Mouse (Mus musculus) thymus, postnatal 25 days (tissue): ENCODE data around the gene Dbndd1.
A peak's percentile ranks its signal among the peaks of the same experiment; 100 is the strongest.
"Not testable (repeated sequence)": the region's sequence is repeated elsewhere in the genome, so short reads cannot be mapped to it uniquely, and the experiment has no call there.

ENCODE experiments used
- DNase-seq: peaks from one replicate; pipeline ENCODE4 v3.0.0; 2022

Dbndd1 gene

DNA sequence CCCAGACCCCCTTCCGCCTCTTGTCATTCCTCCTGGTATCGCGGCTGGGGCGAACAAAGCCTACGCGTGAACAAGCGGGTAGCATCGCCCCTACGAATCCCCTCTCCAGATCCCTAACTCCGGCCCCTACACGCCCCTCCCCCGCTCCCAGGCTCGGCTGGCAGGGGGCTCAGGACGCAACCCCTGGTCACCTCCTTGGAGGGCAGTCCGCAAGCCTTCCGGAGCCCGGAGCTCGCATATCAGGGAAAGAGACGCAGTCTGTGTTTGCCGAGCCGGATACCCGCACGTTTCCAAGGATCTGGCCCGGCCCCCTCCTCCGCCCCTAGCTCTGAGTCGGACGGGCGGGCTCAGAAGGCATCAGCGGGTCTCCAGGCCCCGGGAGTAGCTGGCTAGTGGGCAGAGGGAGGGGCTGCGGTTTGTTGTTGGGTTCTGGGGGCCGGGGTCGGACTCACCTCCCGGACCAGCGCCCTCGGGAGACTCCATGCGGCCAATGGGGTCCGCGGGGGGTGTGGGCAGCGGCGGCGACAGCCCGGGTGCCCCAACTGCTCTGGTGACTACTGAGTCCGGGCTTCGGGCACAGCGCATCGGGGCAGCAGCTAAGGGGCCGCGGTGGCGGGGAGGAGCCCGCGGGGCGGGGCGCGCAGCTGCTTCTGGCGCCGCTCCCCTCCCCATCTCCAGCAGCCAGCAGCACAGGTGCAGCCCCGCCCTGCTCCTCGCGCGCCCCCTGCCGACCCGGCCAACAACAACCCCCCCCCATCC is at the start of gene Dbndd1:
TSS of gene Dbndd1 (minus strand) at position 683 of the 759 bp plus-strand sequence.
- DNase-seq, result peak; percentile 87

DNA sequence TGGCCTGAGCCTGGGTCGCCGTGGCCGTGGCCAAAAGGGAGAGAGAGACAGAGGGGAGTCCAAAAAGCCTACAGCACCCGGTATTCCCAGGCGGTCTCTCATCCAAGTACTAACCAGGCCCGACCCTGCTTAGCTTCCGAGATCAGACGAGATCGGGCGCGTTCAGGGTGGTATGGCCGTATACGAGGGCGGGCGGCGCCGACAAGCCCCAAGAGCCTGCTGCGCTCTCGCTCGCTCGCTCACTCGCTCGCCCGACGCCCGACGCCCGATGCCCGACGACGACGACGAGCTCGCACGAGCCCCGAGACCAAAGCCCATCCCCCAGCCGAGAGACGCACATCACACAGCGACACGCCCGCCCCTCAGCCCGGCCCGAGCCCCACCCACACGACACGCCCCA is 49.0 kb upstream of the Dbndd1 start:
- not testable (repeated sequence) for DNase-seq

DNA sequence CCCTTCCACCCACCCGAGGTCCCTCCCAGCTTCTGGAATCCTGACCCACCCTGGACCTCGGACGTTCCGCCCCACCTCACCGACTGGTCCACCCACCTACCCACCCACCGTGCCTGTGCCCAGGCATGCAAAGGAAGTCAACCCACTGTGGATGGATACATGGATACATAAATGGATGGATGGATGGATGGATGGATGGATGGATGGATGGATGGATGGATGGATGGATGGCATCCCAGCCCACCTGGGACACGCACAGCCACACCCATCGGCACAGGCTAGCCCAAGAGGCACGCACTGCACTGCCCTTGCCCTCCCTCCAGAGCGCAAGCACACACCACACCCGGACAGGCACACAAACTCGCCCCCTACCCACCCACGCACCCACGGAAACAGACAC is 22.4 kb upstream of the Dbndd1 start:
- peak; percentile 20 for DNase-seq

GRCm38 (mm10) chr8:123536990-123537380 is 21.7 kb upstream of the Dbndd1 start:
- no peak for DNase-seq

DNA sequence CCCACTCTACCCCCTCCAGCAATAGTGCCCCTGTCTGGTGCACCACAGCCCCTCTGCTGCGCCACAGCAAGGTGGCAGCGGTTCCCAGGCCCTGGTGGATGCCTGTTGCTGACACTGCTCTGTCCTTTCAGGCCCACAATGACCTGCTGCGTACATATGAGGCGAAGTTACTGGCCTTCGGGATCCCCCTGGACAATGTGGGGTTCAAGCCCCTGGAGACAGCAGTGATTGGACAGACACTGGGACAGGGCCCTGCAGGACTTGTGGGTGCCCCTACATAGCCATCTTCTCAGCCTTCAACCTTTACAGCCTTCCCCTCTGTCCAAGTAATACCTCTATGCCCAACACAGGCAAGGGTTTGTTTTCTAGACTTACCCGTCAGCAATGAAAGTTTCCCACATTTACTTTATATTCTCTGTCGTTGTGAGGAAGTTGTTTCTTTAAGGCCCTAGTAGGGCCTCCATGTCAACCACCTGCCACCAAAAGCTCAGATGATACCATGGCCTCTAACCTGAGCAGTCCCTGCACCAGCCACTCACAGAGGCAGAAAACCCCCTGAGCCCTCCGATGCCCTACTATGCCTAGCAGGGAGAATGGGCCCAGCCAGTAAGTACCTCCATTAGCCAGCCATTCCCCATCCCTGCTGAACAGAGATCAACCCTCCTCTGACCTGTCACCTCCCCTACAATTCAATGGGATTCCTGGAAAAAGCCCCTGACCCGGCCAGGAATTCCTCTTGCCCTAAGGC is 21.2 kb upstream of the Dbndd1 start:
- no peak for DNase-seq

DNA sequence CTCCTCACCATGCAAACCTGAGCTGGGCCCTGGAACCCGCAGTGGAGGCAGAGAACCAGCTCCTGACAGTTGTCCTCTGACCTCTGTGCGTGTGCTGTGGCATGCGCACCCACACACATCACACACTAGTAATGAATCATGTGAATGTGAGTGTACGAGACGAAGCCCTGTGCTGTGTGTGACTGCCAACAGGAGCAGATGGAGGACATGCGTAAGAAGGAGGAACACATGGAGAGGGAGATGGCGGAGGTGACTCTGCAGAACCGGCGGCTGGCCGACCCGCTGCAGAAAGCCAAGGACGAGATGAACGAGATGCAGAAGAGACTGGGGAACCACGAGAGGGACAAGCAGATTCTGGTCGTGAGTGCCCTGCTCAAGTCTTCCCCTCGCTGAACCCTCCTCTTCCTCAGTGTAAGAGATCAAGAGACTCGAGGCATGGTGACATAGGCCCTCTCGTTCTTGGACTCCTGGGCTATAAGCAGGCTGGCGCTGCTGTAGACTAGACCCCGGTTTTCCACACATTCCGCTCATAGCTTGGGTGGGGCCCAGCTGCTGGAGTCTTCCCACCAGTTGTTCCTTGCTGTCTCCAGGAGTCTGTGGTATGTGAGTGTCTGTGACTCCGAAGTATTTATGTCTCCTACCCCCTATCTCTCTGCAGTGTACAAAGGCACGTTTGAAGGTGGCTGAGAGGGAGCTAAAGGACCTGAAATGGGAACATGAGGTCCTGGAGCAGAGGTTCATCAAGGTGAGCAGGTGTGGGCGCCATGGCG is 12.6 kb upstream of the Dbndd1 start:
- DNase-seq, result no peak

DNA sequence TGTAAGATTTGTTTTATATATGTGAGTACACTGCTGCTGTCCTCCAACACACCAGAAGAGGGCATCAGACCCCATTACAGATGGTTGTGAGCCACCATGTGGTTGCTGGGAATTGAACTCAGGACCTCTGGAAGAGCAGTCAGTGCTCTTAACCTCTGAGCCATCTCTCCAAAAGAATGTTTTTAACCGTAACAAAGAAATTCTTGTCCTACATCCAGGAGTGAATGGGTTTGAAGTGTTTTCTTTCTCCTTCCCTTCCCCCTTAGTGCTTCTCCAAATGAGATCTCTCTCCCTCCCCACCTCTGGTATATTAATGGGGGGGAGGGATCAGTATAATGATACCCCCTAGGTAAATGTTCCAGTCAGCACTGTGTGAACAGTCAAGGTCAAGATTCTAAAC is 4.8 kb upstream of the Dbndd1 start:
- not testable (repeated sequence) for DNase-seq

DNA sequence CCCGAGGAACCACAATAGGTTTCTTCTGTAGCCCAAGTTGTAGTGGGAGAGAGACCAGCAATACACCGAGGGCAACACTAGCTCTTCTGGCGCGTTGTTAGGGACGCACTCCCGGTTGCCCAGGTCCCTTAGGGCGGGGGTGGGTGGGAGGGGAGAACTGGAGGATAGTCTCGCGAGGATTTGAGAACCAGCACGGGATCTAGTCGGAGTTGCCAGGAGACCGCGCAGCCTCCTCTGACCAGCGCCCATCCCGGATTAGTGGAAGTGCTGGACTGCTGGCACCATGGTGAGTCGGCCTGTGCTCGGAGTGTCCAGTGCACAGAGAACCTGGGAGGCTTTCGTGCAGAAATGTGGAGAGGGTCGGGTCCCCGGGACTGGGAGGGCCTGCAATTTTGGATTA is 3.4 kb upstream of the Dbndd1 start, which contains the start of gene Gas8:
TSS of gene Gas8 (plus strand) at position 168 of the 400 bp plus-strand sequence.
- peak; percentile 86 for DNase-seq

DNA sequence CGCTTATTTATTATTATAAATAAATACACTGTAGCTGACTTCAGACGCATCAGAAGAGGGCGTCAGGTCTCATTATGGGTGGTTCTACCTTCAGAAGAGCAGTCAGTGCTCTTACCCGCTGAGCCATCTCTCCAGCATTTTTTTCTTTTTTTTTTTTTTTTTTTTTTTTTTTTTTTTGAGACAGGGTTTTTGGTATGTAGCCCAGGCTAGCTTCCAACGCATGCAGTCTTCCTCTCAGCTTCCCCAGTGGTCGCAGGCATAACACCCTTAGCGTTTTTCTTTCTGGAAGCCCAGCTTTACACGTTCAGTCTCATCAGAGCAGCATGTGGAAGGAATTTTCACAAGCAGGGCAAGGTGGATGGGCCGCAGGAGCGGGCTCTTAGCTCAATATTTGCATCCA is 2.9 kb upstream of the Dbndd1 start:
- no peak for DNase-seq

DNA sequence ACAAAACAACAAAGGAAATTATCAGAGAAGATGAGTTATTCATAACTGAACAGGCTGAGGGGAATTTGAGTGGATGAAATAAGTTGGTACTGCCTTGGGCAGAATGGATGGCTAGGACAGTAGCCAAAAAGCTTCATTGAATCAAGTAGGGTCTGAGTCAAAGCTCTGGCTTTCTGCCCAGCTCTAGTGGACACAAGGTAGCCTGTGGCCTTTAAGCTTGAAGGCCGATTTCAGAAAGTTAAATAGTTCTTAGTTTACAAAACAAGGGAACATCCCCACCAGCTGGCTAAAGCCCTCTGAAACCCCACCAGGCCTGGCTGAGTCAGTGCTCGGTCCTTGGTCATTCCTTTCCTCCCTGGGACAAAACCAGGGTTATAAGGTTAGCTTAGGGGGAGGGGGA is 1.3 kb upstream of the Dbndd1 start:
- DNase-seq, result no peak

GRCm38 (mm10) chr8:123515540-123515897 is 256 bp upstream of the Dbndd1 start:
- no peak for DNase-seq

DNA sequence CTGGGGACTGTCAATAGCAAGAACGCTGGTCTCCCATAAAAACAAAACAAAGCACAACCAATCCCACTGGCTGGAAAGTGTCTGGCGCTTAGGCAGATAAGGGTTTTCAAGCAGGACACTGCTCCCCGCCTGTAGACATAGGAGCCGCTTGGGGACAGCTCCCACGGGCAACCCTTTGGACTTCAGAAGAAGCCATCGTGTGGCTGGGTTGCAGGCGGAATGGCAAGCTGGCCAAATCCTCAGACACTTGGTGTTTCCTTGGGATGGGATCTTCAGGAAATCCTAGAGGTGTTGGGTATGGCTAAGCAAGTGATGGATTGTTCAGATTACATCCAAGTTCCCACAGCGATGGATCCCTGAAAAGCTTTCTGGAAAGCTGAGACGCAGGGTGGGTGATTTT is 1.1 kb downstream of the Dbndd1 start:
- DNase-seq, result no peak

DNA sequence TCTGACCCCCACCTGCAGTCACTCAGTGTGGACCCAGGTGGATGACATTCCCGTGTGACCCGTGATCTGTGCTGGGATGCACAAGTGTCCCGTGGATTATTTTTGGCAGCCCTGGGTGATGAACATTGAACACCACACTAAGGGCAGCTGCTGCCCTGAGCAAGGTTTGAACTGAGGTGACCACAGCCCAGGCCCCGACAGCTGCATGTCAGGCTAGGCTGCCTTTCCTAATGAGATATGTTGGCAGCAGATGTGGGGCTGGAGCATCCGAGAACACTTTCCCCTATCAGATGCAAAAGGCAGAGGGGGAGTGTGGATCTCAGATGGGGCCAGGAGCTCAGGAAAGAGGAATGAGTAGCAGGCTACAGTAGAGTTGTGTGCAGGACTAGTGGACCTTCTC is 4.4 kb downstream of the Dbndd1 start:
- DNase-seq, result no peak

GRCm38 (mm10) chr8:123507153-123507552 is 8.1 kb downstream of the Dbndd1 start:
- no peak for DNase-seq

DNA sequence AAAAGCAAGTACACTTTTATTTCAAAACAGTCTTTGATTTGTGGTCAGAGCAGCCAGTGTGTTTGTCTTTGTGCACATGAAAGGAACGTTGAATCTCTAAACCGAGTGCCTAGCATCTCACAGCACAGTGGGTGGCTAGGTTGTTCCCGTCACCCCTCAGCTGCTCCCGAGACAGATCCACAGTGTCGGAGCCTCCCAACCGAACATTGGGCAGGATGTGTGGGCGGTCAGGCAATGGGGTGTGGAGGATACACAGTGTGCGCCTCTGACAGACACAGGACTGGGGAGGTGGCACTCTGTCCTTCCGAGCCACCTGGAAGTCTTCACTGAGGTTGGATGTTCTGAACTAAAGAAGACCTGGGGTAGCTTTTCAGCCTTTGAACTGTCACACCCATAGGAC is 9.6 kb downstream of the Dbndd1 start:
- DNase-seq, result no peak

- no peak for DNase-seq
Observed at GRCm38 (mm10) chr8:123505267-123505666, 10.0 kb downstream of the Dbndd1 start.

- no peak for DNase-seq
Observed at GRCm38 (mm10) chr8:123504591-123505195, 10.6 kb downstream of the Dbndd1 start.

GRCm38 (mm10) chr8:123503801-123504467 is 11.3 kb downstream of the Dbndd1 start:
- DNase-seq, result no peak

DNA sequence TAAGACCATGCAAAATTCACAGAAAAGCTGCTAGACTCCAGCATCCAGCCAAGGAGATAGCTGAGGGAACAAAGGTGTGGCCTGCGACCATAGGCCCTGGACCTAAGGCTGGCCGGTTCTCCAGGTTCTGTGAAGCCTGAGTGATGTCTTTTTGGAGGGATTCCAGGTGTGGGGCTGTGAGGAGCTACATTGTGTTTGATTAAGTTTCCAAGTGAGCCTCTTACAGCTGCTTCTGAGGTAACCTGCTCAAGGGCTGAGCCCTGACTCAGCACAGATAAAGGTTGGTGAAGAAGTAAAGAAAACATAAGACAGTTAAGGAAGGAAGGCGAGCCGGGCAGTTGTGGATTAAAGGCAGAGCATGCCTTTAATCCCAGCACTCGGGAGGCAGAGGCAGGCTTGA is 13.1 kb downstream of the Dbndd1 start:
- DNase-seq, result no peak

DNA sequence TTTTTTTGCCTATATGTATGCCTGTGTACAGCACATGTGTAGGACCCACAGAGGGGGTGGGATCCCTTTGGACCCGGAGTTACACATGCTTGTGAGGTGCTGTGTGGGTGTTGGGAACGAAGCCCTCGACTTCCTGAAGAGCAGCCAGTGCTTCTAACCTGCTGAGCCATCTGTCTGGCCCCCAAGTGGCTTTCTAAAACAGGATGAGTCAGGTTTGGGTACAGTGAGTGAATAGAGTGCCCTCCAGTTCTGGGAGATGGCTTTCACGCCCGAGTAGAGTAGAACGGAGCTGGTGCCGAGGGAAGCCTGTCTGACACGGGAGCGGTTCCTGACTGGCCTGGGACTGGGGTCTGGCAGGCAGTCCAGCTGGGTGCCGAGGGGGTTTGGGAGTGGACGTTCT is 15.7 kb downstream of the Dbndd1 start:
- no peak for DNase-seq

- DNase-seq, result no peak
Observed at GRCm38 (mm10) chr8:123498963-123499362, 16.3 kb downstream of the Dbndd1 start.

GRCm38 (mm10) chr8:123497699-123498098 is 17.6 kb downstream of the Dbndd1 start:
- DNase-seq, result no peak

DNA sequence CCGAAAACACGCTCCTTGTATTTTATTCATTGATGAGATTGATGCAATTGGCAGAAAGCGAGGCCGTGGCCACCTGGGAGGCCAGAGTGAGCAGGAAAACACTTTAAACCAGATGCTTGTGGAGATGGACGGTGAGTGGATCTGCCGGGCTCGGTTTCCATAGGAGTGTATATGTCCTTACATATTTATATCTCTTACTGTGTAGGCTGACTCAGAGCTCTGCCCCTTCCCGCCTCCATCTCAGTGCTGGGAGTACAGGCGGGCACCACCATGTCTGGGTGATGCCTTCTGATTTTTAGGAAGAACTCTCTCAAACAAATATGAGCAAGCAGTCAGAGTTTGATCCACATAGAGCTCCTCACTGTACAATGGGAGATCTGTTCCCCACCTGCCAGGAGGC is 22.4 kb downstream of the Dbndd1 start:
- DNase-seq, result no peak
